Mouse (Mus musculus): ENCODE results near the gene Lrig3. TPM values are rescaled to one million over a fixed set of nuclear protein-coding genes. Genes with fewer than 3 reads are reported as not detected.

Gene Lrig3
- 25.7 and 34.8 TPM in 2 replicates for polyA plus RNA-seq (2015; fragmentation: Nextera tagmentation; extraction: Ambion mirVana)

DNA sequence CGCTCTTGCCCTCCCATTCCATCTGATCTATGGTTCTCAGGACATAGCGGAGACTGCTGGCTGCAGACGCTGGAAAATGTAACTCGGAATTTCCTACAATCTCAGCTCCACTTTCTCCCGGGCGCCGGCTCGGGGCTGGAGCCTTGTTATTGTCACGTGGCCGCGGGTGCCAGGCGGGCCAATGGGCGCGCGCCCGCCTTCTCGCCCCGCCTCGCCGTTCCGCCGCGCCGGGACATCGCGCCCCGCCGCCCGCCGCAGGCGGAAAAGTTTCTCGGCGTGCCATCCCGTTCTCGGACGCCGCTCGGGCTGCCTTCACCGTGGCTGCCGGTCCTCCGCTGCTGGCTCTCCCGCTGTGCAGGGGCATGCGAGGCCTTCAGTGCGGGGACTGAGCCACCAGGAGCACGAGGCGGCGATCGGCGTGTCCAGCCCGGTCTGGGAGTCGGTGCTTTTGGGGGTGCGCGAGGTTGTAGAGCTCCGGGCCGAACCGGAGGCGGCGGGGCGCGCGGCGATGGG lies at the start of gene Lrig3:
Gene Lrig3 (plus strand): TSS at position 201 of the 513 bp plus-strand sequence.
- H3K27me3 ChIP-seq: no peaks in the 10 kb centered on the region
- ATAC-seq (ENCODE audit: insufficient number of reproducible peaks, low FRiP score, low TSS enrichment, low read depth): peak; percentile 83
- H3K9ac ChIP-seq: peak within 1 kb of the TSS; percentile 99
- no peaks in the 10 kb centered on the region for H3K36me3 ChIP-seq
- H3K4me1 ChIP-seq: peaks cover 21% of the 10 kb centered on the region
- under 1% methylated on average over 59 of the region's 62 CpGs for WGBS
- H3K4me3 ChIP-seq: peak within 1 kb of the TSS; percentile 94
- peak within 1 kb of the TSS; percentile 51 for H3K4me2 ChIP-seq
- no peaks in the 10 kb centered on the region for H3K9me3 ChIP-seq
- peak within 1 kb of the TSS; percentile 99 for H3K27ac ChIP-seq

GRCm38 (mm10) chr10:125916781-125917180 lies 49.2 kb upstream of the Lrig3 start:
- Histone ChIP-seq H3K4me3 (no peak overlapping the region), H3K36me3 (no peaks in the 10 kb centered on the region)

DNA sequence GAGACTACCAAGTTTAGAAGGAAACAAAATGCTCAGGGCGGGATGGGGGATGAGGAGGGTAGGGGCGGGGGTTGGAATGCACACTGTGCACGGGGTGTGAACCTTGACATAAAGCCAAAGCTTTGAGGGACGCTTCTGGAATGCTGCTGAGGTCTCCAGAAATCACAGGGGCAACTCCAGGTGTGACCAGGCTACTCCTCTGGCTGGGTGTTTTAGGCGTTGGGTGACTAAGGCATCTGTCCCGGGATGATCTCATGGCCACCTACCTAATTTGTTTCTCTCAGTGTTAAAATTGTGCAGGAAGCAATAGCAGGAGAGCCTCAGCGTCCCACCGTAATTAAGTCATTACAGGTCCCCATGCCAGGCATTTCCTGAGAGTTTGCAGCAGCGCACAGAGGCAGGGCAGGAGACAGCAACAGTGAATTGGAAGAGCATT lies 48.5 kb upstream of the Lrig3 start:
- Histone ChIP-seq H3K27ac (no peak overlapping the region), H3K36me3 (no peaks in the 10 kb centered on the region), H3K27me3 (no peaks in the 10 kb centered on the region), H3K4me2 (peak overlapping the region; percentile 37), H3K4me1 (peaks cover 21% of the 10 kb centered on the region), H3K4me3 (peak overlapping the region; percentile 19), H3K9me3 (no peaks in the 10 kb centered on the region), H3K9ac (no peak overlapping the region)
- peak; percentile 61; the same call in 1 of the 2 replicates for ATAC-seq (ENCODE audit: insufficient number of reproducible peaks, low FRiP score, low TSS enrichment, low read depth)
- WGBS: 3% methylated on average over 9 of the region's 9 CpGs

More at GRCm38 (mm10) chr10:125916781-125917180, 49.2 kb upstream of the Lrig3 start:
- 39% methylated on average over 6 of the region's 6 CpGs for WGBS
- no peaks in the 10 kb centered on the region for H3K27me3 ChIP-seq
- H3K27ac ChIP-seq: no peak overlapping the region
- no peak overlapping the region for H3K4me2 ChIP-seq
- H3K9ac ChIP-seq: no peak overlapping the region
- peaks cover 18% of the 10 kb centered on the region for H3K4me1 ChIP-seq
- H3K9me3 ChIP-seq: no peaks in the 10 kb centered on the region
- ATAC-seq (ENCODE audit: insufficient number of reproducible peaks, low FRiP score, low TSS enrichment, low read depth): no peak

GRCm38 (mm10) chr10:125918994-125919393 lies 47.0 kb upstream of the Lrig3 start:
- no peaks in the 10 kb centered on the region for H3K36me3 ChIP-seq
- no peak overlapping the region for H3K4me2 ChIP-seq
- H3K9ac ChIP-seq: no peak overlapping the region
- WGBS: 70% methylated on average over 1 of the region's 1 CpGs
- H3K27ac ChIP-seq: no peak overlapping the region
- H3K4me3 ChIP-seq: no peak overlapping the region
- H3K9me3 ChIP-seq: no peaks in the 10 kb centered on the region
- H3K27me3 ChIP-seq: no peaks in the 10 kb centered on the region
- no peak for ATAC-seq (ENCODE audit: insufficient number of reproducible peaks, low FRiP score, low TSS enrichment, low read depth)
- H3K4me1 ChIP-seq: peaks cover 16% of the 10 kb centered on the region

GRCm38 (mm10) chr10:125921654-125922446 lies 44.1 kb upstream of the Lrig3 start:
- peaks cover 4% of the 10 kb centered on the region for H3K9me3 ChIP-seq
- H3K4me2 ChIP-seq: no peak overlapping the region
- no peak overlapping the region; the same call in 1 of the 2 replicates for H3K27ac ChIP-seq
- 5% methylated on average over 6 of the region's 6 CpGs for WGBS
- H3K36me3 ChIP-seq: no peaks in the 10 kb centered on the region
- H3K4me3 ChIP-seq: no peak overlapping the region
- peaks cover 16% of the 10 kb centered on the region for H3K4me1 ChIP-seq
- ATAC-seq (ENCODE audit: insufficient number of reproducible peaks, low FRiP score, low TSS enrichment, low read depth): no peak
- no peak overlapping the region for H3K9ac ChIP-seq
- H3K27me3 ChIP-seq: no peaks in the 10 kb centered on the region

DNA sequence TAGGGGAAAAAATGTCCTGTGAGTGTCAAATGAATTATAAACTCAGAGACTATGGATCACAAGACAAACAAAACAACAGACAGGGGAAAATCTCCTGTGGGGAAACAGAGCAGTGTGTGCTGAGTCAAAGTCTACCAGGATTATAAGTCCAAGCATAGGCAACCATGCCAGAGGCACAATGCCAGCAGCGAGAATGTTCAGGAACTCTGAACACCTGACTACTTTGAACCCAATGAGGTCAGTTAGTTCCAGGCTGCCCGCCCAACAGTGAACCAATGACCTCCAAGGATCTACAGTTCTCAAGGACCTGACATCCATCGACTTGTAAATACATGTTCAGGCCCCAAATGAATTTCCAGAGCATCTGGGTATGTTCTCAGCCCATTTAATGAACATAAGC lies 36.0 kb upstream of the Lrig3 start:
- Histone ChIP-seq H3K4me3 (no peak overlapping the region), H3K27me3 (no peaks in the 10 kb centered on the region)
- no peak for ATAC-seq (ENCODE audit: insufficient number of reproducible peaks, low FRiP score, low TSS enrichment, low read depth)

DNA sequence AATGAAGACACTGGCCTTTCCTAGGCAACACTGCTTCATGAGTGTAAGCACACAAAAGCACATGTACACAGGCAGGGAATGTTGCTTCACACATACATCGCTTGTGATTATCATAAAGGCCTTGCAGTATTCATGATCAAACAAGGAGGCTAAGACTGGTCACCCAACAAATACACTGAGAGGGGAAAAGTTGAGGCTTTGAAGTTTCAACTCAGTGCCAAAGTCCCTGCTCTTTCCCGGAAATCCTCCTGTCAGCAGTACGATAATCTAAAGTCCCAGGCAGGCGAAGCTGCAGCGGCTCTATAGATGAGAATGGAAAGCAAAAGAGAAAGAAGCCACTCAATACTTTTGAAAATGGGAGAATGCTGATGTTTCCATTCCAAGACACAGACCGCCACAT lies 32.6 kb upstream of the Lrig3 start:
- no peaks in the 10 kb centered on the region for H3K36me3 ChIP-seq
- no peak overlapping the region for H3K27ac ChIP-seq
- 80% methylated on average over 6 of the region's 6 CpGs for WGBS
- H3K4me1 ChIP-seq: no peaks in the 10 kb centered on the region
- H3K4me3 ChIP-seq: no peak overlapping the region
- no peak overlapping the region for H3K9ac ChIP-seq
- no peaks in the 10 kb centered on the region for H3K27me3 ChIP-seq
- no peak overlapping the region for H3K4me2 ChIP-seq
- ATAC-seq (ENCODE audit: insufficient number of reproducible peaks, low FRiP score, low TSS enrichment, low read depth): no peak
- H3K9me3 ChIP-seq: no peaks in the 10 kb centered on the region; the same call in 1 of the 2 replicates

More for the DNA sequence above, 36.0 kb upstream of the Lrig3 start:
- no peak overlapping the region for H3K9ac ChIP-seq
- H3K4me2 ChIP-seq: no peak overlapping the region
- H3K9me3 ChIP-seq: no peaks in the 10 kb centered on the region; the same call in 1 of the 2 replicates
- H3K36me3 ChIP-seq: no peaks in the 10 kb centered on the region
- 64% methylated on average over 3 of the region's 3 CpGs for WGBS
- H3K27ac ChIP-seq: no peak overlapping the region
- no peaks in the 10 kb centered on the region for H3K4me1 ChIP-seq

DNA sequence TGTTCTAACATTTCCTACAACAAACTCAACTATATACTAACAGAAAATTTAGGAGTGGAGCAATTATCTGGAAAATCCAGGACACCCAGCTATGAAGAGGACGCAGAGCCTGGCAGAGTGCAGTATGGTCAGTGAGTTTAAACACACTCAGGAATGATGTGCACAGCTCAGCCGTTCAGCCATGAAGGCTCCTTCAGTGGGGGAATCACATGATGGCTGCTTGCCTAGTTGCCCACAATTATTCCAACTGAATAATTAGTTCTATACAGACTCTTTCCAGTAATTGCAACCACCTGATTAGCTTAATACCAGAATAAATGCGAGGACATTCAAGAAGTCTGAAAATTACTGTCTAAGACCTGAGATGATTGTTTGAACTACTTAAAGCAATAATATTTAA lies 31.9 kb upstream of the Lrig3 start:
- H3K9me3 ChIP-seq: no peaks in the 10 kb centered on the region; the same call in 1 of the 2 replicates
- no peak overlapping the region for H3K27ac ChIP-seq
- H3K4me1 ChIP-seq: no peaks in the 10 kb centered on the region
- WGBS: 69% methylated on average over 3 of the region's 3 CpGs
- H3K9ac ChIP-seq: no peak overlapping the region
- H3K27me3 ChIP-seq: no peaks in the 10 kb centered on the region
- no peaks in the 10 kb centered on the region for H3K36me3 ChIP-seq
- no peak overlapping the region for H3K4me3 ChIP-seq
- no peak overlapping the region for H3K4me2 ChIP-seq
- no peak for ATAC-seq (ENCODE audit: insufficient number of reproducible peaks, low FRiP score, low TSS enrichment, low read depth)

GRCm38 (mm10) chr10:125937517-125938497 lies 28.2 kb upstream of the Lrig3 start:
- no peaks in the 10 kb centered on the region for H3K36me3 ChIP-seq
- no peak overlapping the region for H3K4me3 ChIP-seq
- no peak overlapping the region for H3K4me2 ChIP-seq
- no peaks in the 10 kb centered on the region for H3K27me3 ChIP-seq
- 51% methylated on average over 11 of the region's 11 CpGs for WGBS
- H3K9ac ChIP-seq: no peak overlapping the region
- H3K27ac ChIP-seq: no peak overlapping the region
- ATAC-seq (ENCODE audit: insufficient number of reproducible peaks, low FRiP score, low TSS enrichment, low read depth): no peak
- H3K4me1 ChIP-seq: peaks cover 7% of the 10 kb centered on the region
- H3K9me3 ChIP-seq: no peaks in the 10 kb centered on the region; the same call in 1 of the 2 replicates

DNA sequence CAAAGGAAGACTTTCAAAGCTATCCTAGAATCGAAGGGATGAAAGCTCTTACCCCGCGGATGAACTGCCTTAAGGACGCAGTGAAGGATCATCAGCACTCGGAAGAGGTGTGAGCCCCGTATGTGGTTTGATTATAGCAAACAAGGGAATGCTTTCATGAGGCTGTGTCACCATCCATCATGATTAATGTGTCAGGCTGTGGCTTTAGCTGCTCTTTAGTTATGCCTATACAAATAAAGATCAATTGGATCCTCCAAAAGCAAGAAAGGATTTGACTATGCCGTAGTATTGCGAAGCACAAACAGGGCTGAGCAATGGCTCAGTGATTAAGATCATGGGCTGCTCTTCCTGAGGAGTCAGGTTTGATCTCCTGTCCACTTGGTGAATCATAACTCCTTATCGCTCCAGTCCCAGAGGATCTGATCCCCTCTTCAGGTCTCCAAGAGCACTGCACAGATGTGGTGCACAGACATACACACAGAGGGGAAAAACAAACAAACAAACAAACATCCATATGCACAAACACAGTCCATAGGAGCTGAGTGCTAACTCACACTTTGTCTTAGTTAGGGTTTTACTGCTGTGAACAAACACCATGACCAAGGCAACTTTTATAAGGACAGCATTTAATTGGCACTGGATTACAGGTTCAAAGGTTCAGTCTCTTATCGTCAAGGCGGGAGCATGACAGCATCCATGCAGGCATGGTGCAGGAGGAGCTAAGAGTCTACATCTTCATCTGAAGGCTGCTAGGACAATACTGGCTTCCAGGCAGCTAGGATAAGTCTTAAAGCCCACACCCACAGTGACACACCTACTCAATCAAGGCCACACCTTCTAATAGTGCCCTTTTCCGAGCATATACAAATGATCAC lies 27.2 kb upstream of the Lrig3 start:
- Histone ChIP-seq H3K9ac (no peak overlapping the region), H3K9me3 (no peaks in the 10 kb centered on the region; the same call in 1 of the 2 replicates), H3K4me1 (peaks cover 13% of the 10 kb centered on the region), H3K27me3 (no peaks in the 10 kb centered on the region), H3K27ac (no peak overlapping the region), H3K4me2 (no peak overlapping the region), H3K36me3 (no peaks in the 10 kb centered on the region), H3K4me3 (no peak overlapping the region)
- no peak for ATAC-seq (ENCODE audit: insufficient number of reproducible peaks, low FRiP score, low TSS enrichment, low read depth)
- WGBS: 58% methylated on average over 12 of the region's 12 CpGs

All from limb, embryonic 15.5 days (tissue).